Mouse (Mus musculus) E14TG2a.4 (cell line): ENCODE measurements around the gene Slc36a3.

Experiments used
- CTCF ChIP-seq: conservative IDR thresholded peaks from 2 replicates; pipeline ENCODE4 v1.5.1; 2014; ENCODE audit warnings: low read length
- NANOG ChIP-seq: IDR thresholded peaks from 2 replicates; pipeline ENCODE4 v1.6.1; 2014; ENCODE audit warnings: borderline replicate concordance, low read length, mixed read lengths
- POU5F1 ChIP-seq: IDR thresholded peaks from 2 replicates; pipeline ENCODE4 v1.6.1; 2014; ENCODE audit warnings: low read length, borderline replicate concordance

GRCm38 (mm10) chr11:55190216-55190615, 38.7 kb upstream of the Slc36a3 start:
- no peak for TF ChIP-seq CTCF
- no peak for TF ChIP-seq NANOG
- no peak for TF ChIP-seq POU5F1
